Mouse (Mus musculus): ENCODE measurements around the gene Rab5a. TPM values are rescaled to one million over a fixed set of nuclear protein-coding genes. Genes with fewer than 3 reads are reported as not detected.
A peak's percentile ranks its signal among the peaks of the same experiment; 100 is the strongest.
"Not testable (repeated sequence)": the region's sequence is repeated elsewhere in the genome, so short reads cannot be mapped to it uniquely, and the experiment has no call there.

The Rab5a gene
- polyA plus RNA-seq, 1 experiment from 2014 or later: 106 TPM

DNA sequence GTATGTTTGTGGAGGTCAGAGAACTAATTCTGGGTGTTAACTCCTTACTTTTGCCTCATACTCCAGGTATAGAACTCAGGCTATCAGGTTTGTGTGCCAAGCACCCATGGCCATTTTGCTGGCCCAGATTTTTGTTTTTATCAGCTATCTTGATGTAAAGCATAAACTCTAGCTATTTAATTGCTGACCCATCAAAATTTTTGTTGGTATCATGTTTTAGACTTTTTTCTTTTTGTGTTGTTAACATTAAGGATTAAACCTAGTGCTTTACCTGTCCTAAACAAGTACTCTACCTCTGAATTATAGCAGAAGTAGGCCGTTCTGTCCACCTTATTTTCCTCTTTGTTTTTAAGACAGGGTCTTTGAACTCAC is 10.0 kb downstream of the Rab5a start:
- Histone ChIP-seq H3K36me3 (replicated peaks) (peaks cover 38% of the 10 kb centered on the region), H3K4me3 (replicated peaks) (no peak overlapping the region), H3K4me1 (no peaks in the 10 kb centered on the region), H3K4me2 (no peak overlapping the region), H3K27ac (no peak overlapping the region), H3K27me3 (no peaks in the 10 kb centered on the region), H3K9me3 (no peaks in the 10 kb centered on the region), H3K9ac (no peak overlapping the region)
- ATAC-seq (ENCODE audit: low FRiP score): no peak
- WGBS: 93% methylated on average over 1 of the region's 1 CpGs

DNA sequence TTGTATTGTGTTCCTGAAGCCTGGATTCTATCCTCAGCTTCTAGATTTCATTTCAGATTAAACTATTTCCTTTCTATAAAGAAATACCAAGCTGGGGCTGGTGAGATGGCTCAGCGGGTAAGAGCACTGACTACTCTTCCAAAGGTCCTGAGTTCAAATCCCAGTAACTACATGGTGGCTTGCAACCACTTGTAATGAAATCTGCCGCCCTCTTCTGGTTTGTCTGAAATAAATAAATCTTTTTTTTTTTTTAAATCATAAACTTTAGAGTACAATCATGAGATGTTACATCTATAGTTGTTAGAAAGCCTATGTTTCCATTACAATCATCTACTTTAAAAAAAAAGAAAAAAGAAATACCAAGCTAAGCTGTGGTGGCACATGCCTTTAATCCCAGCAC is 23.9 kb downstream of the Rab5a start:
- Histone ChIP-seq H3K9ac (no peak overlapping the region), H3K9me3 (no peaks in the 10 kb centered on the region), H3K4me1 (no peaks in the 10 kb centered on the region), H3K27ac (no peak overlapping the region), H3K36me3 (replicated peaks) (peaks cover 51% of the 10 kb centered on the region), H3K4me2 (no peak overlapping the region), H3K4me3 (replicated peaks) (no peak overlapping the region), H3K27me3 (no peaks in the 10 kb centered on the region)
- 99% methylated on average over 2 of the region's 2 CpGs for WGBS
- ATAC-seq (ENCODE audit: low FRiP score): no peak

DNA sequence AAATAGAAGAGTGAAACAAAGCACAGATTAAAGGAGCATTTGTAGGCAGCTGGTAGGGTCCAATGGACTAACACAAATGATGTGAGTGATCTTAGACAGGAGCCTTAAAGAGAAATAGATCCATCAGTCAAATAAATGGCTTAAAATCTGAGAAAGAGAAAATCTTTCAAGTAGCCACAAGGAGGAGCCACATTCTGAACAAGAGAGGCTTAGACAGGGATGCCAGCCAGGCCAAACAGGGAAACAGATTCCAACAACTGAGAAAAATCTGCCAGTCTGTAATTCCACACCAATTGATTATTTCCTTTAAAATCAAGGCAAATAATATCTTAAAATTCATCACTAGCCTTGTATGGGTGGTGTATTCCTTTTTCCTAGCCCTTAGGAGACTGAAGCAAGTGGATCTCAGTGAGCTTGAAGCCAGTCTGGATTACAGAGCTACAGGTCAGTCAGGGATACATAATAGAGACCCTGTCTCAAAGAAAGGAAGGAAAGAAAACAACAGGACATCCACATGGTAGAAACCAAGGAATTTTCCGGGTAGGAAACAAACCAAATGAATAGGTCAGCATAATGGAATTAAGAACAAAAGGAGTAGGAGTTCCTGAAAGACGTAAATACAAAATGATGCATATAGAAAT is 33.4 kb downstream of the Rab5a start:
- no peak overlapping the region for H3K4me3 ChIP-seq (replicated peaks)
- 71% methylated on average over 2 of the region's 2 CpGs for WGBS
- H3K4me2 ChIP-seq: no peak overlapping the region
- no peak overlapping the region for H3K27ac ChIP-seq
- no peaks in the 10 kb centered on the region for H3K9me3 ChIP-seq
- no peaks in the 10 kb centered on the region for H3K4me1 ChIP-seq
- H3K9ac ChIP-seq: no peak overlapping the region
- H3K36me3 ChIP-seq (replicated peaks): no peaks in the 10 kb centered on the region
- no peaks in the 10 kb centered on the region for H3K27me3 ChIP-seq
- peak; percentile 20; the same call in 1 of the 2 replicates for ATAC-seq (ENCODE audit: low FRiP score)

DNA sequence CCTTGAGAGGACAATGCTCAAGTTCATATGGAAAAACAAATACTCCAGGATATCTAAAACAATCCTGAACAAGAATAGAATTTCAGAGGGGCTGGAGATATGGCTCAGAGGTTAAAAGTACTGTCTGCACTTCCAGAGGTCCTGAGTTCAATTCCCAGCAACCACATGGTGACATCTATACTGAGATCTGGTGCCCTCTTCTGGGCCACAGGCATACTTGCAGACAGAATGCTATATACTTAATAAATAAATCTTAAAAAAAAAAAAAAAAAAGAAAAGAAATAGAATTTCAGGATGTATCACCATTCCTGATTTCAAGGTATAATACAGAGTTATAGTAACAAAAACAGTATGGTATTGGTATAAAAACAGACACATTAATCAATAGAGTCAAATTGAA is 40.3 kb downstream of the Rab5a start:
- Histone ChIP-seq H3K4me1 (no peaks in the 10 kb centered on the region), H3K27me3 (no peaks in the 10 kb centered on the region)

DNA sequence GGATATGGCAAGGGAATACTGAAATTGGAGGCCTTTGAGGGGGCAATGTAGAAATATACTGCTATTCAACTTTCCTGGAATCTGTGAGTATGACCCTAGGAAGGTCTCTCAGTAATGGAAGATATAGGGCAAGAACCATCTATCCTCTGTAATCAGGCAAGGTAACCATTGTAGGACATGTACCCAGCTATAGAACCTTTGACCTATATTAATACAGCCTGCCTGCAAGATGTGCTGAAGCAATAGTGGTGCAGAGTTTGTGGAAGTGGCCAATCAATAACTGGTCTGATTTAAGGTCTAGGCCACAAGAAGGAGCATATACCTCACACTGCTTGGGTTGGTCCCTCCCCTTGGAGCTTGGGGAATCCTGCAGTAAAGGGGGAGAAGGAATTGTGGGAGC is 41.5 kb downstream of the Rab5a start:
- H3K4me3 ChIP-seq (replicated peaks): no peak overlapping the region
- H3K9me3 ChIP-seq: no peaks in the 10 kb centered on the region
- no peak overlapping the region for H3K27ac ChIP-seq
- ATAC-seq (ENCODE audit: low FRiP score): no peak
- no peaks in the 10 kb centered on the region for H3K4me1 ChIP-seq
- no peak overlapping the region for H3K4me2 ChIP-seq
- H3K27me3 ChIP-seq: no peaks in the 10 kb centered on the region
- no peak overlapping the region for H3K9ac ChIP-seq
- H3K36me3 ChIP-seq (replicated peaks): no peaks in the 10 kb centered on the region

More for the DNA sequence above, 40.3 kb downstream of the Rab5a start:
- Histone ChIP-seq H3K9me3 (no peaks in the 10 kb centered on the region), H3K4me2 (no peak overlapping the region), H3K27ac (no peak overlapping the region), H3K4me3 (replicated peaks) (no peak overlapping the region), H3K36me3 (replicated peaks) (no peaks in the 10 kb centered on the region), H3K9ac (no peak overlapping the region)
- no peak for ATAC-seq (ENCODE audit: low FRiP score)

DNA sequence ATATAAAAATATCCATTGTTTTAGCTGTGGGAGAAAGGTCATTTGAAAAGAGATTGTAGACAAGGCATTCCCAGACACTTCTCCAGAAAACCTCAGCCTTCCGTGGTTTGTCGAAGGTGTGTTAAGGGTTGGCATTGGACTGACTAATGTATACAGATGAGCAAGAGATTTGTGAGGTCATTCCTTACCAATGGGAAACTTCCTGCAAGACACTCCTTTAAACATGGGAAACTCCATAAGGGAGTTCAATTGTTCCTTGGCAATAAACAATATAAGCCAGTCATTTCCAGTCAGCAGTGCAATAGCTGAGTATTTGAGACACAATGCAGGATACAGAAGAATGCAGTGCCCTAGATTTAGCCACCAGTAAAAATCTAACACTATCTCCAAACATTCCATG is 49.0 kb downstream of the Rab5a start:
- no peak overlapping the region for H3K4me2 ChIP-seq
- no peaks in the 10 kb centered on the region for H3K4me1 ChIP-seq
- no peak overlapping the region for H3K9ac ChIP-seq
- no peaks in the 10 kb centered on the region for H3K27me3 ChIP-seq
- no peaks in the 10 kb centered on the region for H3K9me3 ChIP-seq
- H3K4me3 ChIP-seq (replicated peaks): no peak overlapping the region
- 86% methylated on average over 2 of the region's 2 CpGs for WGBS
- no peaks in the 10 kb centered on the region for H3K36me3 ChIP-seq (replicated peaks)
- ATAC-seq (ENCODE audit: low FRiP score): no peak
- no peak overlapping the region for H3K27ac ChIP-seq

DNA sequence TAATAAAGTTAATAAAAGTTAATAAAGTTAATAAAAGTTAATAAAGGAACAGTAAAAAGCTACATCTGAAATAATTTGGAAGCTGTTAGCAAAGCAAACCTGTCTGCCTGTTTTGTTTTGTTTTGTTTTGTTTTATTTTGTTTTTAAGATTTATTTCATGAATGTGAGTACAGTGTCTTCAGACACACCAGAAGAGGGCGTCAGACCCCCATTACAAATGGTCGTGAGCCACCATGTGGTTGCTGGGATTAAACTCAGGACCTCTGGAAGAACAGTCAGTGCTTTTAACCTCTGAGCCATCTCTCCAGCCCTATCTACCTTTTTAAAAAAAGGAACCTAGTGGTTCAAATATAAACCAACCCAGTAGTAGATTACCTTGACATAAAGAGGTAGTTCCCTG is 52.1 kb downstream of the Rab5a start:
- ATAC-seq (ENCODE audit: low FRiP score): no peak
- 59% methylated on average over 2 of the region's 2 CpGs for WGBS

DNA sequence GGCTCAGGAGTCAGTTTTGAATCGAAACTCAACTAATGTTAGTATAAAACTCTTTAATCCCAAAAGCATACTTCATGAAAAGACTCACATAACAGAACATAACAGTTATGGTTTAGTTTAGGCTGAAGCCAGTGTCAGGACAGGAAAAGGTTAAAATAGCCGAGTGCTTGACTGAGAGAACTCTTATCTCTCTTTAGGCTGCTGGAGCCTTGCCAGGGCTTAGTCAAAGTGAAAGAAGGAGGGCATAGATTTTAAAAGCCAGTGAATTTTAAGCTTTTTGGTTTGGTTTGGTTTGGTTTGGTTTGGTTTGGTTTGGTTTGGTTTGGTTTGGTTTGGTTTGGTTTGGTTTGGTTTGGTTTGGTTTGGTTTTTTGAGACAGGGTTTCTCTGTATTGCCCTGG is 53.4 kb downstream of the Rab5a start:
- WGBS: 88% methylated on average over 2 of the region's 2 CpGs
- no peaks in the 10 kb centered on the region for H3K36me3 ChIP-seq (replicated peaks)
- H3K4me2 ChIP-seq: no peak overlapping the region
- H3K9ac ChIP-seq: no peak overlapping the region
- ATAC-seq (ENCODE audit: low FRiP score): no peak
- no peak overlapping the region for H3K27ac ChIP-seq
- H3K27me3 ChIP-seq: no peaks in the 10 kb centered on the region
- no peaks in the 10 kb centered on the region for H3K4me1 ChIP-seq
- no peaks in the 10 kb centered on the region for H3K9me3 ChIP-seq
- no peak overlapping the region for H3K4me3 ChIP-seq (replicated peaks)

More for the DNA sequence above, 52.1 kb downstream of the Rab5a start:
- no peak overlapping the region for H3K27ac ChIP-seq
- no peaks in the 10 kb centered on the region for H3K36me3 ChIP-seq (replicated peaks)
- H3K9ac ChIP-seq: no peak overlapping the region
- H3K27me3 ChIP-seq: no peaks in the 10 kb centered on the region
- H3K4me1 ChIP-seq: no peaks in the 10 kb centered on the region
- H3K4me3 ChIP-seq (replicated peaks): no peak overlapping the region
- H3K4me2 ChIP-seq: no peak overlapping the region
- no peaks in the 10 kb centered on the region for H3K9me3 ChIP-seq

DNA sequence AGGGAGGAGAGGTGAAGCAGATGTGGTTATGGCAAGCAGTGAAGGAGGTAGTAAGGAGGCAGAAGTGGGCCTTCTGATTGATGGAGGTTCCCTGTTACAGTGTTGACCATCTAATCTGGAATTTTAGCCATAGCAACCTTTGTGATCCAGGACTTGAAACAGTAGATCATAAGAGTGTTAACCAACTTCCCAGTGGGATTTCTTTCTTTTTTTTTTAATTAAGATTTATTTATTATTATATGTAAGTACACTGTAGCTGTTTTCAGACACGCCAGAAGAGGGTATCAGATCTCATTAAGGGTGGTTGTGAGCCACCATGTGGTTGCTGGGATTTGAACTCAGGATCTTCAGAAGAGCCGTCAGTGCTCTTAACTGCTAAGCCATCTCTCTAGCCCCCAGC is 60.3 kb downstream of the Rab5a start, which contains the start of gene Pp2d1:
Gene Pp2d1, minus strand, starts transcription at position 101 of the 400 bp plus-strand sequence.
- not testable (repeated sequence) for H3K27me3 ChIP-seq; H3K4me1 ChIP-seq; H3K4me3 ChIP-seq (replicated peaks); H3K36me3 ChIP-seq (replicated peaks); H3K4me2 ChIP-seq; ATAC-seq (ENCODE audit: low FRiP score); H3K27ac ChIP-seq; H3K9ac ChIP-seq; H3K9me3 ChIP-seq
- 78% methylated on average over 2 of the region's 2 CpGs for WGBS

DNA sequence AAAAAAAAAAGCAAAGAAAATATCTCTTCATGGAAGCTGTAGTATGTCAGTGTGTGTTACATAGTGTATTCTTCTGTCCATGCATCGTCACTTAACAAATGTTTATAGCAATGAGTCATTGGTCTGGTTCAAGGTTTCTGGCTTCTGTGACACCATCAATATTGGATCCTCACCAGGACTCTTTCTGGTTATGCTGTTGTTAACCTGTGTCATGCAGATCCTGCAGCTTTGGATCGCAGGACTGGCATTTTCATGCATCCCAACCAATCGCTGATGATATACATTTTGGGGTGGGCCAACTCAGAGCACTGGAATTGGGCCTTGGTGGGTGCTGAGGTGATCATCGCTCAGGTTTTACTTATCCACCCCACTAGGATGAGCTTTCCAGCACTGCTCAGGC is 63.5 kb downstream of the Rab5a start:
- no peak for ATAC-seq (ENCODE audit: low FRiP score)
- Histone ChIP-seq H3K4me3 (replicated peaks) (no peak overlapping the region), H3K4me1 (no peaks in the 10 kb centered on the region), H3K27me3 (no peaks in the 10 kb centered on the region), H3K36me3 (replicated peaks) (no peaks in the 10 kb centered on the region), H3K4me2 (no peak overlapping the region), H3K27ac (no peak overlapping the region), H3K9me3 (no peaks in the 10 kb centered on the region), H3K9ac (no peak overlapping the region)
- 94% methylated on average over 4 of the region's 4 CpGs for WGBS

DNA sequence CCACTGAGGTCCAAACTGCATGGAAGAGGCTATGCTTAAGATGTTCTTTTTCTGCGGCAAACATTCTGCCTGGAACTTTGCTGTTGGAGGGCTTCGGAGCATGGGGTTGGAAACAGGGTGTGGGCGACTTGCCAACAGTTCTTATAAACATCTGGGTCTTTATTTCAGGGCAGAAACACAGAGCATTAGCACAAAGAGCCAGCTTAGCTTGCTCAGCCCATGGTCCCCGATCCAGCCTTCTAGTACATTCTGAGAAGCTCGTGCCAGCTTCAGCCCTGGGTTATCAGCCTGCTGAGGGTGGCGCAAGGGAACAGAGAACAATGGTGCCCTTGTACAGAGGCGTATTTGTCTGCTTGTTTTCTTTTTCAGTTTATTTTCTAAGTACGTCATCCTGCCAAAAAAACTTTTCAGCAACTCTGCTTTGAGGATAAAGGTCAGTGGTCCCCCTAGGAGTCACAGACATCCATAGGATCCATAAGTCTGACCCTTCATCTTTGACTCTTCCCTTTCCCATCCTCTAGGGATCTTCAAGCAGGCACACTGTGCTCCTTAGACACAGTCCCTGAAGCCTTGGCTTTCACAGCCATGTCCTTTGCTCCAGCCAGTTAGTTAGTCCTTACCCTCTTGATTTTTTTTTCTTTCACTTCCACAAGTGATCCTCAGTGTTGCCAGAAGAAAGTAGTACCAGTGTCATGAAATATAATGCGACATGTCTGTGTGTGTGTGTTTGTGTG is 64.7 kb downstream of the Rab5a start:
- no peak overlapping the region for H3K4me2 ChIP-seq
- no peak for ATAC-seq (ENCODE audit: low FRiP score)
- H3K27ac ChIP-seq: no peak overlapping the region
- no peaks in the 10 kb centered on the region for H3K27me3 ChIP-seq
- H3K9ac ChIP-seq: no peak overlapping the region
- H3K4me1 ChIP-seq: no peaks in the 10 kb centered on the region
- no peaks in the 10 kb centered on the region for H3K9me3 ChIP-seq
- 74% methylated on average over 9 of the region's 9 CpGs for WGBS
- H3K4me3 ChIP-seq (replicated peaks): no peak overlapping the region
- H3K36me3 ChIP-seq (replicated peaks): no peaks in the 10 kb centered on the region

DNA sequence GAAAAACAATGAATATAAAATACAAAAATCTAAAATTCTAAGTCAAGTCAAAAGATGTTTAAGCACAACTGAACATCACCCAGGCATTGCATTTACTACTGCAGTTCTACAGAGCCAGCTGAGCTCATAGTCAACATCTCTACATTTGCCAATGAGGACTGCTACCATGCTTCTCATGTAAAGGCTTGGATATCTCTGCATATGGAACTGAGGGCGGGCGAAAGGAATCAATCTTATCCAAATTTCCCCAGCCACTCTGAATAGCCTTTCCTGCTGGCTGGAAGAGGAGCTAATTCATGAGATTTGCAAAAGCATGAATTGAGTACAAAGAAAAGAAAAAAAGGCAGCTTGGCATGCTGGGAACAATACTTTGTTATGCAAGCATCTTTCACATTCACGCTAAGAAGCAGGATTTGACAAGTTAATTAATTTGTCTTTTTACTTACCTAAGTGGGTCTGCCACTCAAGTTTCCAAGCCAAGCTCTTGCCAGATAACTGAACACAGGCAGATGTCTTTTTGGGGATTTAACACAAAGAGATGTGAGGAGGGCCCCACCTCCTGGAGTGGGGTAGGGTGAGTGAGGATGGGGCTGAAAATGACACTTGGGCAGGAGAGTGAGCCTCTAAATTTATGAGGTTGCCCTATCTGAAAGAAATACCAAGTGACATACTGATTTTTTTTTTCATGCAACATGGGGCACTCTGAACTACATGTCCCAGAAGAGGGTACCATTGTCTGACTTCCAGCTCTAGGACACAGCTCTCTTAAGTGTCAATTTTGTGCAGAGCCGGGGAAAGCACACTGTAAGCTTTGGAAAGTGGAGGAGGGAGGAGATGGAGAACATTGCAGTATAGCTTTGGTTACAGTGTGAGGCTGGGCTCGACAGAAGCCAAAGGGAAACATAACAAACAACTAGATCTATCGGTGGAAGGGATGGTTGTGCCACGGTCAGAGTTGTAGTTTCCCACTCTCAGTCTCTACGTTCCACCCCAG is 72.6 kb downstream of the Rab5a start:
- H3K36me3 ChIP-seq (replicated peaks): no peaks in the 10 kb centered on the region
- peak overlapping the region; percentile 47; the same call in 1 of the 2 replicates for H3K27ac ChIP-seq
- H3K27me3 ChIP-seq: no peaks in the 10 kb centered on the region
- H3K9me3 ChIP-seq: no peaks in the 10 kb centered on the region
- WGBS: 43% methylated on average over 8 of the region's 8 CpGs
- H3K9ac ChIP-seq: no peak overlapping the region
- H3K4me3 ChIP-seq (replicated peaks): no peak overlapping the region
- H3K4me2 ChIP-seq: no peak overlapping the region
- peak; percentile 69 for ATAC-seq (ENCODE audit: low FRiP score)
- peaks cover 8% of the 10 kb centered on the region for H3K4me1 ChIP-seq

Measured in forebrain, embryonic 12.5 days (tissue).